Mouse (Mus musculus) adrenal gland, postnatal 10 days (tissue): Measurements from ENCODE around the gene Emc1. TPM values are rescaled to one million over a fixed set of nuclear protein-coding genes. Genes with fewer than 3 reads are reported as not detected.

Experiments
- DNase-seq: peaks from one replicate; pipeline ENCODE4 v3.0.0; 2021; ENCODE audit warnings: mixed read lengths
- long read RNA-seq, 2 experiments: library from polyadenylated mRNA; stranded (forward); transcript quantifications; one replicate each; pipeline ENCODE4 v2.0.0; 2021
- total RNA-seq, 2 experiments: library from RNA; stranded (reverse); gene quantifications; 2 replicates each; pipeline ENCODE4 v1.2.3; 2021

The Emc1 gene
- 10 to 100 TPM; 37.2 to 47.6 TPM for total RNA-seq
- long read RNA-seq, experiment 1, full-length matches to known transcripts = 5 of 16 reads
- long read RNA-seq, experiment 1, partial matches to known transcripts = 11 of 16 reads
- long read RNA-seq, experiment 1, other reads (novel, unspliced or antisense) = 0 of 16 reads
- long read RNA-seq, experiment 2, full-length matches to known transcripts = 20 of 30 reads
- long read RNA-seq, experiment 2, partial matches to known transcripts = 7 of 30 reads
- long read RNA-seq, experiment 2, other reads (novel, unspliced or antisense) = 3 of 30 reads

- peak; percentile 91 for DNase-seq
Measured at GRCm38 (mm10) chr4:139351931-139352711, at the start of gene Emc1, which contains the start of the genes Mrto4 and Ubr4. Gene Emc1 (plus strand): TSS chr4:139352587. Gene Mrto4 (minus strand): TSS chr4:139352576. Gene Ubr4 (plus strand): TSS chr4:139352609.

GRCm38 (mm10) chr4:139305521-139305920 lies 46.9 kb upstream of the Emc1 start:
- DNase-seq = no peak

GRCm38 (mm10) chr4:139307916-139308315 lies 44.5 kb upstream of the Emc1 start:
- no peak for DNase-seq

DNA sequence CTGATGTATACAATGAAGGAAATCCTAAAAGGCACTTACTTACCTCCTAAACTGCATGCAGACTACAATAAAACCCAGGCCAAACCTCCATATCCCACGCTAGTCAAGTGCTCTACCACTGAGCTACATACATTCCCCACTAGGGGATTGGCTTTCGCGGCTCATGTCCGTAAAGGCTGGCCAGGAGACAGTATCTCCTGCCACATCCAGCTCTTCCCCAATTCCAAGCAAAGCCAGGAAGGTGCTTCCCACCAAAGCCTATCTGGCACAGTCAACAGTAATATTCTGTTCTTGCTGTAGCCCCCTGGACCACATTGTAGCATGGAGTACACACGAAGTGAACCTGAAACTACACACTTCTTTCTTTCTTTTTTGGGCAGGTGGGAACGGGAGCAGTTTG lies 42.7 kb upstream of the Emc1 start:
- no peak for DNase-seq

- peak; percentile 99 for DNase-seq
Measured at GRCm38 (mm10) chr4:139310171-139310898, 42.1 kb upstream of the Emc1 start, which contains the start of the genes Pqlc2 and Akr7a5. Gene Pqlc2 (minus strand): TSS chr4:139310708. Gene Akr7a5 (plus strand): TSS chr4:139310744.

- DNase-seq = no peak
Measured at GRCm38 (mm10) chr4:139310899-139311701, 41.3 kb upstream of the Emc1 start.

DNA sequence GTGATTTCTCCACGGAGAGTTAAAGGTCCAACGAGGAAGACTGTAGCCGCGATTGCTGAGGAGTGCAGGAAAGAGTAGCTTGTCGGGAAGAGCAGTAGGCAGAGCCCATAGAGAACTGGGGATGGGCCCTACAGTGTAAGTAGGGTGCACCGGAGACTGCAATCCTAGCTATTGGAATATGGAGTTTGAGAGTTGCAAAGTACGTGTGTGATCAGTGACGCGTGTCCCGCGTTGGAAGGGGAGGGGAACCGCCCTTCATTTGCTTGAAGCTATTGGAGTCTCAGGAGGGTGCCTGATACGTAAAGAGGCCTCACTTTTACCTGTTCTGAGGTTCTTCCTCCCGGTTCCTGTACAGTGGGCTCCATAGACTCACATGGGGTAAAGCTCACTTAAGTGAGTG lies 40.7 kb upstream of the Emc1 start:
- DNase-seq = no peak

GRCm38 (mm10) chr4:139312632-139313031 lies 39.8 kb upstream of the Emc1 start:
- no peak for DNase-seq

DNA sequence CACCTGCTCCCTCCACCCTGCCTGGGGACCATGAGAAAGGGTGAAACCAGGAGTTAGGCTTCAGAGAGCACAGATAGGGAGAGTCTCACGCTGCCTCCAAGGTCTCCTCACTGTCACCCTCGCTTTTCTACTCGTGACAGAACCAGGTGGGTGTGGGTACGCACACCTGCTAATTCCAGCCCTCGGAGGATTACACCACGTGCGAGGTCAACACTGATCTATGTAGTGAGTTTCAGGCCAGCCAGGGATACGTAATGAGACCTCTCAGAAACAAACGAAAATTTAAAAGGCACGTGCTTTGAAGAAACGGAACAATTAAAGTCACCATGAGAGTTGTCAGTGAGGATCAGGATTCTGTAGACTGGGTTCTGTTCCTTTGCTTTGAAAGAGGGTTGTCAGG lies 33.9 kb upstream of the Emc1 start:
- no peak for DNase-seq

GRCm38 (mm10) chr4:139319740-139320139 lies 32.6 kb upstream of the Emc1 start:
- no peak for DNase-seq

DNA sequence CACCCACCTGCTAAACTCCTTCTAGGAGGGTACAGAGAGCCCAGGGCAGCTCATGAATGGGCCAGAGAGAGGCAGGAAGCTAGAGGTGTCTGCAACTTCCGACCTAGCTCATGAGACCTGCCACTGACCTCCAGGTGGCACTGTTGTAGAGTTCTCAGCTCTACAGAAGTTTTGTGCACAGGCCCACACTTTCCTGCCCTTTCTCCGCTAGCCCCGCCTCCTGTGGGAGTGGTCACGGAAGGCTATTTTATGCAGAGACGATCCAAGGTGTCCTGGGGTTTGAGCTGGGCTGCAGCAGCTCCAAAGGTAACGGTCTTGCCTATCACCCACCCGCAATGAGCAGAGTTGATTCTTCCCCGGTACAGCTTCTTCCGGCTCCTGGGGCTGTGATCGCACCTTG lies 21.8 kb upstream of the Emc1 start:
- DNase-seq = peak; percentile 84

DNA sequence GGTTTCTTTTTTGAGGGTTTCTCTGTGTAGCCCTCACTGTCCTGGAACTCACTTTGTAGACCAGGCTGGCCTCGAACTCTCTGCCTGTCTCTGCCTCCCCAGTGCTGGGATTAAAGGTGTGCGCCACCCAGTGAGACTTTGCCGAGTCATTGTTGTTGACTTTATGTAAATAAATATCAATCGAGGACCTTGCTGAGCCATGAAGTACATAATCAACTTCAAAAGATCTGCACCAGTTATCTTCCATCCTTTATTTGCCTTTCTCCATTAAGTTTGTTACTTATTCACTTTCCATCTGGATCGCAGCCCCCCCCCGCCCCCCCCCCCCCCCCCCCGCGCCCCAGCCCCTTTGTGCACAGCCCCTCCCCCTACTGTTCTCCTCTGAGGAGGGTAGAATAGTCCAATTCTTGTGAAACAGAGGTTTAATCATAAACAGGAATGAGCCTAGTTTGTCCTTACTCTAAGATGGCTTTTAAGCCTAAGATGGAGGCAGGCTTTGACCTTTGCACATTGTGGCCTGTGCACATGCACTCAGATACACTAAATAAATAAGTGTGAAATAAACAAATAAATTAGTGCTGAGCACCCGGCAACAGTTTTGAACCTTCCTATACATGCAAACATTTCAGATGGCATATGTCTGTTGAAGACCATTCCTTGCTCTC lies 17.6 kb upstream of the Emc1 start:
- DNase-seq = no peak

DNA sequence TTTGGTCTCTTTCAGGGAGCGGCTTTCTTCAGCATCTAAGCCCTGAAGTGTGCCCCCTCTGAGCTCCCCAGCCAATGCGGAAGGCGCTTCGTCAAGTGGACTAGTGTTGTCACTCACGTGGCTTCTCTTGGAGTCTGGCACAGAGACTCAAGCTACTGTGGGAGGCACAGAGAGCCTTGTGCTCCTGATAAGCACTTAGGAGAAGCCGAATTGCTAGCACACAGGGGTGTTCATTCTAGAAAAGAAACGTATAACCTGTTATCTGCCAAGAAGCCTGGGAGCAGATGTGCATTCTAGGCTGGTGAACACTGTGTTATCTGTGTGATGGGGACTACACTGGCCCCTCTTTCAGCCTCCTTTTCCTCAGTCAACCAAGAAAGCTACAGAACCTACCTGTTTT lies 16.9 kb upstream of the Emc1 start:
- DNase-seq = no peak

DNA sequence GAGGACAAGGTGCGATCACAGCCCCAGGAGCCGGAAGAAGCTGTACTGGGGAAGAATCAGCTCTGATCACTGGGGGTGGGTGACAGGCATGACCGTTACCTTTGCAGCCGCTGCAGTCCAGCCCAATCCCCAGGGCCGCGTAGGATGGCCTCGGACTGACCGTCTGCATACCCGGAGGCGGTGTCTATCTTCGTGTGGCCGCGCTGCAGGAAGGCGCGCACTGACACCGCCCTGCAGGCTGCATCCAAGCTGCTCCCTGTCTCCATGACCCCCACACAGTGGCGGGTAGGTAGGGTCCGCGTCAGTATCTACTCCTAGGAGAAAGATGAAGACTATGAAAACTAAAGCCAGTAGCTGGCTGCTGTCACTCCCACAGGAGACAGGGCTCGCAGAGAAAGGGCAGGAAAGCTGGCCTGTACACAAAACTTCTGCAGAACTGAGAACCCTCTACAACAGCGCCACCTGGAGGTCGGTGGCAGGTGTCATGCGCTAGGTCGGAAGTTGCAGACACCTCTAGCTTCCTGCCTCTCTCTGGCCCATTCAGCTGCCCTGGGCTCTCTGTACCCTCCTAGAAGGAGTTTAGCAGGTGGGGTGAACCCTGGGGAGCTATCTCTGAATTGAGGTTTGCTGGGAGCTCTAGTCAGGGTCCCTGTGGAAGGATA lies 15.4 kb upstream of the Emc1 start:
- DNase-seq = peak; percentile 89

DNA sequence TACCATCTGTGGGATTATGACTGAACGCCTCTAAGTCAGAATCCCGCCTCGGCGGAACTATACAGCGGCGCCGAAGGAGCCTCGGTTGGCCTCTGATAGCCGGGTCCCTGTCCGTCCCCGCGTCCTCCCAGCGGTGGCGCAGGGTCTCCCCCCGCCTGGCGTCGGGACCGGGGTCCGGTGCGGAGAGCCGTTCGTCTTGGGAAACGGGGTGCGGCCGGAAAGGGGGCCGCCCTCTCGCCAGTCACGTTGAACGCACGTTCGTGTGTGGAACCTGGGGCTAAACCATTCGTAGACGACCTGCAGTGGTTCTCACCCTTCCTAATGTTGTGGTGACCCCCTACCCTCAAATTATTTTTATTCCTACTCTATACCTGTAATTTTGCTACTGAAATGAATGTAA lies 14.2 kb upstream of the Emc1 start:
- DNase-seq = no peak

GRCm38 (mm10) chr4:139340835-139341234 lies 11.6 kb upstream of the Emc1 start:
- DNase-seq = no peak

- peak; percentile 87 for DNase-seq
Measured at GRCm38 (mm10) chr4:139341556-139342233, 10.7 kb upstream of the Emc1 start.

- peak; percentile 68 for DNase-seq
Measured at GRCm38 (mm10) chr4:139343718-139344117, 8.7 kb upstream of the Emc1 start.

GRCm38 (mm10) chr4:139345416-139346019 lies 6.9 kb upstream of the Emc1 start:
- DNase-seq = no peak

- no peak for DNase-seq
Measured at GRCm38 (mm10) chr4:139352832-139353231, 445 bp downstream of the Emc1 start.
